Mouse (Mus musculus): ENCODE results near the gene Mmd2. TPM values are rescaled to one million over a fixed set of nuclear protein-coding genes. Genes with fewer than 3 reads are reported as not detected.

The Mmd2 gene
- total RNA-seq, 2 experiments from 2014 or later, result 0.28 TPM; not detected in 1

DNA sequence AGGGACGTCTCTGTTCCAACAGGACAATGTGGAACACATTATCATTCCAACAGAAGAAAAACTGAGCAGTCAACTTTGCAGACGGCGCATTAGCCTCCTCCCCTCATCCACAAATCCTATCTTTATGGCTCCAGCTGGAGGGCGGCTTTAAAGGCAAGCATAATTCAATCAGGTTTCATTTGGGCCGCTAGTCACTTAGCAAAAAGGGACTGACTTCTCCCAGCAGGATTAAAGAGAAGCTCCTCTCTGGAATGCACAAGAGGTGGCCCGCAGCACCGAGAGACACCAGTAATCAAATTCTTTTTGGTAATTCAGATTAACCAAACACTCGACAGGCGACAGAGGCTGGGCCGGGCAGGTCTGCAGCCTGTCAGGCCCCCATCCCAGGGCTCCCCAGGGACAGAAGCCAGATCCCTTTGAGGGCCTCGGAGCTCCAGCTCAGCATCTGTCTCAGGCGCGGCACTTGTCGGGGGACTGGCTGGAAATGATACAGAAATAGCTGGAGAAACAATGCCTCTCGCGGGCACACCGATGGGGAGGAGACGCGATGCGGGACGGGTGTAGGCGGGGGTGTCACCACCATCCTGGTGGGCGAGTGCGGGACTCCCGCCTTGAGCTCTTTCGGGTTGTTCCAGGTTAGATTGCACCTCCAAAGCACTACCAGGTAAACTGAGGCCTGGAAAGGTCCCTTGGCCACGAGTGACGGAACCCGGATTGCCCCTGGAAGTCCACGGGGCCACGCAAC, 58.5 kb downstream of the Mmd2 start:
- DNase-seq, result peak; percentile 30 to 46
- intact Hi-C loops (cut with DNase I), result no loop called here

DNA sequence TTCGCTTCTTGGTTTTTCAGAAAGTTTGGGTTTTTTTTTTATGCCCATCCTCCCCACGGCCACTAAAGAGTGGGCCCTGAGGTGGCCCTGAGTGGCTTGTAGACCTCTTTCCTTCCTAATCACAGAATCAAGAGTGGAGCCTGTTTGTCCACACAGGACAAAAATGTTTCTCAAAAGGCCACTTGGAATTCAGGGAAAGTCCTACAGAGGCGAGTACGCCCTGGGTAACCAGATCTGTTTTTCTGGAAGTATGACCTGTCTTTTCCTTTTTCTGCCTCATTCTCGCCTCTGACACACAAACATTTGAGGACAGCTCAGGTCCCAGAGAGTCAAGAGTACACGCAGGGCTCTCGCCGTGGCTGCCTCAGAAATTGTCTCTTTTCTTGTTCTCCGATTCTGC, 59.2 kb downstream of the Mmd2 start:
- intact Hi-C loops (cut with DNase I), result no loop called here
- no peak for DNase-seq

DNA sequence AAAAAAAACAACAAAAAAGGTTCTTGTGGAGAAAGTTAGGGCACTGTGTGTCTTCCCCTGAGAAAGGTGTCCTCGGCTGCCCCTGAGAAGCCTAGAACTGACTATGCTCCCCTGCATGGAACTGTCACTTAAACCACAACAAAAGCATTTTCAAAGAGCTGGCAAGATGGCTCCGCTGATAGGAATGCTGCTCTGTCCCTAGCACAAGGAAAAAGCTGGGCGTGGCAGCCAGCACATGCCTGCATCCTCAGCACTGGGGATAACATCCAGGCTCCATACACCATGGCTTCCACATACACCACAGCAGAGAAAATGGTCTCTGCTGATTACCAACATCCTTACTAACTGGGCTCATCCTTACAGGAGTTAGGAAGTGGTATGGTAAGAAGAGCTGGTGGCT, 61.5 kb downstream of the Mmd2 start:
- intact Hi-C loops (cut with DNase I), result no loop called here
- no peak for DNase-seq

DNA sequence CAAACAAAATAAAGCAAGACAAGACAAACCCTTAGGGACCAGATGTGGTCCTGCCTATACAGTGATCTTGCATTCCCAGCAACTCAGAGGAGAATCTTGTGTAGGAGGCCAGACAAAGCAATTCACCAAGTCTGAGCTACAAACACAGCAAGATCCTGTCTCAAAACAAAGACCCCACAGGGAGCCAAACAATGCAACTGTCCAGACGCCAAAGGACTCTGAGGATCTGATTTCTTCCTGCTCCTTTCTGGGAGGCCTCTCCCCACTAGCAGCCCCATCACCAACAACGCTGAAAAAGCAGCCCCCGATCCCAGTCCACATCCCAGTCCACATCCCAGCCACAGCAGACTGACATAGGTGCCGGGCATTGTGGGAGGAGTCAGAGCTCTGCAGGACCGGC, 62.3 kb downstream of the Mmd2 start:
- intact Hi-C loops (cut with DNase I), result no loop called here
- no peak for DNase-seq

DNA sequence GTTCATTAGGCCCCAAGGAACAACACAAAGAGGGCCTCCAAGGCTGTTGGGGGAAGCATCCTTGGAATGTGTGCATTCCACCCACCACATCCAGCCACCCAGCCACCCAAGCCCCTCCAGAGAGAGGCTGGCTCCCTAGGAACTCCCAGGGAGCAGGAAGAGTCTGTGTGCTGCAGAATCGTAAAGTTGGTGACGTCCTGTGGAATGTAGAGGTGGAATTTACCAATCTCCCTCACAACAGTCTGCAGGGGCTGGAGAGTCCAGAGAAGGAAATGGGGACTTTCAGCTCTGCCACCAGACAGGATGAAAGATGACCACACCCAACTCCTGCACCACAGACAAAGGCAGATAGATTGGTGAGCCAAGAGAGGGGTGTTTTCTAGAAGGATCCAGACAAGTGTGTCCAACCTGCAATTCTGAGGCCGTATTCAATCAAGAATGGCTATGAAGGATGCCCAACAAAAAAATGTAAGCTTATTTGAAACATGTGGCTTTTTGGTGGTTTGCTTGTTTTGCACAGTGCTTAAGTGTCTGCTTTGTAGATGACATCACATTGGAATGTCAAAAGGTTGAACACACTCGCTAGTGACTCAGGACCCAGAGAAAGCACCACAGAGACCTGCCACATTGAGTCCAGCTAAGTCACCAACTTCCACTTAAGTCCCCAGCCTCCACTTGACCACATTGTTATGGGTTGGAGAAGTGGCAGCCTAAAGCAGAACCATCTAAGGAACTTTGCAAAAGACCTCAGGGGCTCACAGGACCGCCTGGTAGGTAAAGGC, 63.4 kb downstream of the Mmd2 start:
- DNase-seq, result no peak

DNA sequence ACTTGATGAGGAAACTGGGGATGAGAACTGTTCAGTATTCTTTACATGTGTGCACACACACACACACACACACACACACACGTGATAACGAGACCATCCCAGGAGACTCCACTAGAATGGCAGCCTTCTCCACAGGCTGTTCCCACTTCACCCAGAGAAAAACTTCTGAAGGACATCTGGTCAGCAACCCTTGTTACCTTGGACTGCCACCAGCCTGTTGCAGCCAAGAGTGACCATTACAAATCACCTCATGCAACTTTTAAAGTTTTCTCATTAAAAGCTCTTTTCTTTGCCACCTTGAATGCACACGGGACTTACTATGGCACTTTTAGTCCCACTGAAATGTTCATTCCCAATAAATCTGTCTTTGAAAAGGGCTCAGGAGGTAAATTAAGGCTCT, 71.3 kb downstream of the Mmd2 start:
- intact Hi-C loops (cut with DNase I), result no loop called here
- DNase-seq, result no peak

More for the DNA sequence above, 63.4 kb downstream of the Mmd2 start:
- intact Hi-C loops (cut with DNase I), result no loop called here

DNA sequence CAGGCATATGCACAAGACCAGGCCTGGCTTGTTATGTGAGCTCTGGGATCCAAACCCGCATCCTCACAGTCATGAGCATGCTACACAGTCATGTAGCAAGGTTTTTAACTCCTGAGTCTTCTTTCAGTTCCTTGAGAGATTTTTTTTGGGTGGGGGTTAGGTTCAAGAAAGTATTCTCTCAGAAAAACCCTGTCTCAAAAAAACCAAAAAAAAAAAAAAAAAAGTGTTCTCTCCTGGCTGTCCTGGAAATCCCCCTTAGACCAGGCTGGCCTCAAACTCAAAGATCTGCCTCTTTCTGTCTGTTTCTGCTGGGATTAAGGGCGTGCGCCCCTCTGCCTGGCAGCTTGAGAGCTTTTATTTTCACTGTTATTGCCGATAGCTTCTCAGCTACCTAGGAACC, 73.2 kb downstream of the Mmd2 start:
- DNase-seq, result no peak
- intact Hi-C loops (cut with DNase I), result no loop called here

DNA sequence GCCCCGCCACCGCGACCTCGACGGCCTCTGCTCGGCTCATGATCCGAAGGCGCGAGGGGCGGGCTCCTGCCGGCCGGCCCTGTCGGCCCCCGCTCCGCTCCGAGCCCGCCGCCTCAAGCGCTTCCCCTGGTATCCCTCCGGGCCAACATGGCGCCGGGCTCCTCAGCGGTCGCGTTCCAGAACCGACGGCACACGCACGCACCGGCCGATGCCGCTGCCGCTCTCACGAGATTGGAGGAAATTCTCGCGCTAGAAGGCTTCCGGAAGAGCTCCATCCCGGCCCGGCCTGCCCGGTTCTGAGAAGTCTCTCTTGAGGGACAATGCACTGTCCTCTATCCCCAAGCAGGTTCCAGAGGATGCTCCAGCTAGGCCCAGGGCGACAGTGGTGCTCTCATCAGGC, 78.7 kb downstream of the Mmd2 start, which contains the start of gene Papolb:
Papolb (minus strand) TSS at position 162 of the 400 bp plus-strand sequence.
- DNase-seq, result no peak
- intact Hi-C loops (cut with DNase I), result no loop called here

DNA sequence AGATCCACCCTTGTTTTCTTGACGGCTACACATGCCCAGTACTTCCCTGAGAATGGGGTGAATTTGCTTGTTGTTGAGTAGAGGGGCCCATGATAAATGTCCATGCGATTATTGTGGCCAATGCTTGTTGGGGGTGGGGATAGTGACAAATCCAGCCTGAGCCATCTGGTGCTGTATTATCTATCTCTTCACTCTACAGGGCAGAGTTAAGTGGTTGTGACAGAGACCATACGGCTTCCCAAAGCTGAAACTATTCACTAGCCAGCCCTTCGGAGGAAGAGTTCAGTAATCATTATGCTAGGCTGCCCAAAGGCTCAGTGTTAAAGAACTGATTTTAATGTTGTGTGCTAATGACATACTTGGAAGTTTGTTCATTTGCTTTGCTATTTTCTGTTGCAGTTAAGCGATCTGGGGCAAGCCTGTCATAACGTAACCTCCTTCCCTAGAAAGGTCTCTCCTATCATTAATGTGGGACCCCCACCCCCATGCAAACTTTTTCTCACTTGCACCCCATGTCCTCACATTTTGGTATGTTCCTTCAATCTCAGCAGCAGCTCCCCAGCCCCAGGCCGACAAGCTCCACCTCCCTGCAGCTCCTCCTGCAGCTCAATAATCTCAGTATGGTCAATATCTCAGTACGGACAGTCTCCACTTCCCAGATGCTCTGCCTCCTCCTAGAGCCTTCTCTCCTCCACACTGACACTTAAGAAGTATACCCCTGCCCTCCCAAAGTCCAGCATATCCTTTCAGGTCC, 83.7 kb downstream of the Mmd2 start:
- intact Hi-C loops (cut with DNase I), result no loop called here
- no peak for DNase-seq

DNA sequence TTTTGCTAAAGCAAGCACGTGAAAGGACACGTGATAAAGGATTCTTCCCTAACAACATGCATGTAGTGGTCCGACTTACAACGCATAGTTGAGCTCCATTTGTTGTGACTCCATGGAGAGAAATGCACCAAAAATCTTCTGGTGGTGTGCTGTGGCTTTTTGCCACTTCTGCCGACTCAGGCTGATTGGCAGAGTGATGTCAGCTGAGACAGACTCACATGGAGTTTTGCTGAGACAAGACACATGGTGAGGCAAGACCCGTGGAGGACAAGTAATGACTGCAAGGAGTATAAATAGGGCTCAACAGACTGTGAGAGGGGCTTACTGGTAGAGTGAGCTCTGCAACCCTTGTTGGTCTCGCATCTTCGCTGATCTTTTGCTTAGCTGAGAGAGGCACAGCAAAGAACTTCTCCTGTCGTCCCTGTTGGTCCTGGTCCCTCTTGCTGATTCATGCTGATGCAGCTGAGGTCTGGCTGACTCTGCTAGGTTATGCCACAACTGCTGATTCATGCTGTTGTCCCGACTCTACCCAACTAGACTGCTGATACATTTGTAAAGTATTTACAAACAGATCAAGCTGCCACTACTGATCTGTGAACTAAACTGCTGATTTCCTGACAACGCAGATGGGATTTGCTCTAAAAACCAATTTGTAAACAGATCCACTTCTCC, 87.3 kb downstream of the Mmd2 start:
- DNase-seq, result no peak

DNA sequence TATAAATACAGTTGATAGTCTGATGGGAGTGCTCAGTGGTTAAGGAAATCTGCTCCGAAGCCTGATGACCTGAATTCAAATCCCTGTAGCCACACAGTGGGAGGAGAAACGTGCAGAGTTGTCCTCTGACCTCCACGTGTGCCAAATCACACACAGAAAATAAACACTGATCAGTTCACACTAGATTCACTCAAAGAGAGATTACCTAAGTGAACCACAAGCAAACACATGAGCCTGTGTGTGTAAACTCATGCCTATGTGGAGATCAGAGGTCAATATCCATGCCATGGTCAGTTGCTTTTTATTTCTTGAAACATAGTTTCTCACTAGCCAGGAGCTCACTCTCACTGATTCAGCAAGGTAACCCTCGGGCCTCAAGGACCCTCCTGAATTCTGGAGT, 88.2 kb downstream of the Mmd2 start:
- DNase-seq, result no peak
- intact Hi-C loops (cut with DNase I), result no loop called here

More for the DNA sequence above, 87.3 kb downstream of the Mmd2 start:
- intact Hi-C loops (cut with DNase I), result no loop called here

DNA sequence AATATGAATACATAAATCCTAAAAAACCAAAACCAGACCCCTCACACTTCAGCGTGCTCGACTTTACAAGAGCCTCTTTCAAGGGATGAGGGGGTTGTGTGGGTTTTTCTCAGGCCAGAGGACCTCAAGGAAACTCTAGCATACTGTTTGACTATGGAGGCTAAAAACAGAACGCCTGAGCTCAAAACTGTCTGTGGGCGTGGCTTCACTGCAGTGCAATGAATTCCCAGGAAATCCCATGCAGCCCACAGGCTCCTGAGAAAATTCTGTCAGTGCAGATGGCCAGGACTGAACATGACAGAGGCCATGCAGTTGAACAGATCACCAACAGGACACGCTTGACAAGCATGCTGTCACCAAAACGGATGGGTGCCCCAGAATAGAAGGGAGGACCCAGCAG, 89.6 kb downstream of the Mmd2 start:
- intact Hi-C loops (cut with DNase I), result no loop called here
- DNase-seq, result no peak

Other genes with a start within 250 kb of the Mmd2 start
- 10 to 100 TPM; 15.7 to 15.8 TPM for gene Foxk1, start 207.3 kb downstream of the Mmd2 start, total RNA-seq (2021)
- 1 to 10 TPM; 6.2 to 6.4 TPM for gene Ap5z1, start 144.9 kb downstream of the Mmd2 start, total RNA-seq (2021)
- gene Papolb, start 78.7 kb downstream of the Mmd2 start, total RNA-seq (2021), result under 1 TPM in 1 of 2 experiments, not detected in 1; 0.14 TPM
- gene Radil, start 57.7 kb downstream of the Mmd2 start, total RNA-seq (2021), result 1 to 10 TPM; 1.3 to 1.7 TPM
- 10 to 100 TPM; 41.0 to 45.1 TPM for gene Wipi2, start 18.9 kb upstream of the Mmd2 start, total RNA-seq (2021)
- gene Slc29a4, start 83.7 kb upstream of the Mmd2 start, total RNA-seq (2021), result under 1 TPM; 0.08 to 0.25 TPM
- 10 to 100 TPM; 55.4 to 62.3 TPM for gene Tnrc18, start 208.9 kb upstream of the Mmd2 start, total RNA-seq (2021)